Mouse (Mus musculus) embryonic fibroblast, embryonic 13.5 days (primary cell): Measurements from ENCODE around the gene Gltp. TPM values are rescaled to one million over a fixed set of nuclear protein-coding genes. Genes with fewer than 3 reads are reported as not detected.

ENCODE experiments used
- H3K27ac ChIP-seq: 2 replicates; pipeline ENCODE4 v1.5.1; 2012; ENCODE audit warnings: low read length, control low read depth, inconsistent platforms; ENCODE audit not compliant: insufficient read depth
- H3K4me1 ChIP-seq: 2 replicates; pipeline ENCODE4 v1.6.1; 2011; ENCODE audit warnings: low read length; ENCODE audit not compliant: control insufficient read depth, insufficient read depth
- H3K4me3 ChIP-seq: 2 replicates; pipeline ENCODE4 v1.5.1; 2011; ENCODE audit warnings: mild to moderate bottlenecking, control low read depth, low read length; ENCODE audit not compliant: insufficient read depth
- CTCF ChIP-seq: IDR thresholded peaks from 2 replicates; pipeline ENCODE4 v1.5.1; 2011; ENCODE audit warnings: mild to moderate bottlenecking, control low read depth, low read length, moderate library complexity, borderline replicate concordance; ENCODE audit not compliant: insufficient read depth
- POLR2A ChIP-seq: IDR thresholded peaks from 2 replicates; pipeline ENCODE4 v1.6.1; 2011; ENCODE audit warnings: low read depth, mild to moderate bottlenecking, control low read depth, low read length, moderate library complexity
- polyA plus RNA-seq: library from polyadenylated mRNA; stranded (reverse); fragments of >200 nt; gene quantifications from 2 replicates; pipeline ENCODE4 v1.2.4, GENCODE M21; 2011; ENCODE audit warnings: low read depth; ENCODE audit not compliant: missing spikeins, insufficient read length

Gltp gene
- polyA plus RNA-seq, 1 experiment = 46.6 TPM

DNA sequence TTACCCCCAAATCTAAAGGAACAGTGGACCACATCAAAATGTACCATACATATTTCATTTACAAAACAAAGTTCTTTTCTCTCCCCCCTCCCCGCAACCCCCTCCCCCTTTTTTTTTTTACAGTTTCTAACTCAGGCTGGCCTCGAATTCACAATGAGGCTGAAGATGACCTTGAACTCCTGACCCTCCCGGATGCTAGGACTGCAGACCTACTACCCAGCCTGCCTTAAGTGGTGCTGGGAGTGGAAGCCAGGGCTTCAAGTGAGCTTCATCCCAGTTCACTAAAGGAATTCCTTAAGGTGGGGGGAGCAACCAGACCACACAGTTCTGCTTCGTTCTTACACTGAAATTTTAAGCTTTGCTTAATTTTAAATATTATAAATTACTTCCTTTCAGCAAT is 26.6 kb downstream of the Gltp start:
- Histone ChIP-seq H3K4me3 (no peak overlapping the region), H3K27ac (no peak overlapping the region), H3K4me1 (no peaks in the 10 kb centered on the region)
- TF ChIP-seq CTCF (no peak), POLR2A (no peak)

- TF ChIP-seq CTCF = no peak
- TF ChIP-seq POLR2A = no peak
- Histone ChIP-seq H3K4me1 (no peaks in the 10 kb centered on the region), H3K4me3 (no peak overlapping the region), H3K27ac (no peak overlapping the region)
These were observed 29.8 kb downstream of the Gltp start for GRCm38 (mm10) chr5:114661029-114661428.

DNA sequence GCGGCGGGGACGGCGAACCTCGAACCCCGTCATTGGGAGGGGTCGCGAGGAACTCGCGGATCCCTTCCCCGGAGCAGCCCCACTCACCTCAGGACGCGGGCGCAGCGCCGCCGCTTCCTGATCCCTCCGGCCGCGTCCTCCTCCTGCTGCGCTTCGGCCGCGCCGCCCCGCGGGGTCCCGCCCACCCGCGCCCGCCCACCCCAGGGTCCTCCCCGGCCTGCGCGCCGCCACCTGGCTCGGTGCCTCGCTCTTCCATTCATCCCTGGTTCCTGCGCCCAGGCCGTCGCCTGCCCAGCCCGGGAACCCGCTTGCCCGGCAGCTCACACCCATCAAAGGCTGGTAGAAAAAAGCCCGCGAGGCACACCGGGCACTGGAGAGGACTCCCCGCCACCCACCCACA is 32.5 kb downstream of the Gltp start, which contains the start of gene Trpv4:
Gene Trpv4, minus strand, starts transcription at position 167 of the 400 bp plus-strand sequence.
- H3K27ac ChIP-seq = no peak within 1 kb of the TSS
- TF ChIP-seq CTCF = no peak
- TF ChIP-seq POLR2A = peak; percentile 46; the same call in 1 of the 2 replicates
- no peaks in the 10 kb centered on the region for H3K4me1 ChIP-seq
- H3K4me3 ChIP-seq = peak within 1 kb of the TSS; percentile 41

- TF ChIP-seq POLR2A (no peak), CTCF (no peak)
- no peak overlapping the region for H3K27ac ChIP-seq
- no peaks in the 10 kb centered on the region for H3K4me1 ChIP-seq
- H3K4me3 ChIP-seq = peak overlapping the region; percentile 41
These were observed 33.4 kb downstream of the Gltp start for GRCm38 (mm10) chr5:114657426-114657825.

DNA sequence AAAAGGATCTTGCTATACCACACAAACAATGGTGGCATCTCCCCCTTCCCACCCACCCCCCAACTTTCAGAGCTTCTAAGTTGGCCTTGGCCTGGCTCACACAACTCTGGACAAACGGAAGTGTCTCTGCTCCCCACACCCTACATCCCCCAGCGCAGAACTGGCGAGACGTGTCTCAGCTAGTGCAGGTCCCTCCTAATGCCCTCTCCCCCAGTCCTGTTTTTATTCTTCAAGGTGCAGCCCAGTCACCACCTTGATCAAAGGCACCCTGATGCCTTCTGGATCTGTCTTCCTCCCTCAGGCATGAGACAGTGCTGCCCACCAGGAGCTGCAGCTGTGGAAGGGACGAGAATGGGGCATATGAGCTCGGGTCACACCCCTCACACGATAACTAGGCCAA is 34.5 kb downstream of the Gltp start:
- no peak overlapping the region for H3K4me3 ChIP-seq
- TF ChIP-seq CTCF (no peak), POLR2A (no peak)
- no peak overlapping the region for H3K27ac ChIP-seq
- H3K4me1 ChIP-seq = no peaks in the 10 kb centered on the region

- TF ChIP-seq CTCF (no peak), POLR2A (no peak)
- no peak overlapping the region for H3K4me3 ChIP-seq
- H3K4me1 ChIP-seq = no peaks in the 10 kb centered on the region
- H3K27ac ChIP-seq = no peak overlapping the region
These were observed 35.1 kb downstream of the Gltp start for GRCm38 (mm10) chr5:114655721-114656120.

GRCm38 (mm10) chr5:114653656-114654437 is 36.9 kb downstream of the Gltp start:
- no peak overlapping the region for H3K4me3 ChIP-seq
- H3K4me1 ChIP-seq = no peaks in the 10 kb centered on the region
- no peak overlapping the region for H3K27ac ChIP-seq
- TF ChIP-seq POLR2A (no peak), CTCF (no peak)

DNA sequence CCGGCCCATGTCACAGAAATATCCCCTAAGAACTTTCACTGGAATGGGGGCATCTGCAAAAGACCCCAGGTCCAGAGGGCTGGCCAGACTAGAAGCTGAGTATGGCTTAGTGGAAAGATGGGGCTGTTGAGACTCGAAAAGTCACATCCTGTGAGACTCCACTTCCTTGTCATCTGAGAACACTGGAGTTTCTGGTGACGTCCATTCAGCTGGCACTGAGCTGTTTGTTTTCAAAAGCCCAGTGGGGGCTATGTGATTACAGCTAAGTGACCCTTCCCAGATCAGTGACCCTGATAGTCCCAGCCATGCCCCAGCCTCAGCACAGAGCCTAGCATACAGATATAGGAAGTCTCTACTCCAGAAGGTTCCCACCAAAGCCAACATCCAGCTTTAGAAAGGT is 39.3 kb downstream of the Gltp start:
- peaks cover 8% of the 10 kb centered on the region for H3K4me1 ChIP-seq
- no peak for TF ChIP-seq POLR2A
- TF ChIP-seq CTCF = no peak

DNA sequence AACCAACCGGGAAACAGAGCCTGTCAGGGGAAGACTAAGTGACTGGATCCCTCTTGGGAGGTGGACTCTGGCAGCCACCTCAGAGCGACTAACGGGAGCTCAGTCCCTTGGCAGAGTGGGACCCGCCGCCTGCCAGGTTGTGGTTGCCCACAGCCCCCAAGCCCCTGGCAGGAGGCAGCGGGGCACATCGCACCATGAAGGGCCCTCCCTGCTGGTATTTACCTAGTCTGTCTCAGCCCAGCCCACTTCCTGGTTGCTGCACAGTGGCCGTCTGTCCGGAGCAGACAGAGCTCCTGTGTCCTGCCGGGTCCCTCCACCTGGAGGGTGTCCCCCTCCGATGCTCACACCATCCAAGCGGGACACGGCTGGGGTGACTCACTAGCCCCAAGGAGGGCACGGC is 39.8 kb downstream of the Gltp start:
- no peak overlapping the region for H3K4me3 ChIP-seq
- TF ChIP-seq CTCF = no peak
- no peak for TF ChIP-seq POLR2A
- H3K27ac ChIP-seq = no peak overlapping the region
- H3K4me1 ChIP-seq = peaks cover 8% of the 10 kb centered on the region

More for the DNA sequence above, 39.3 kb downstream of the Gltp start:
- no peak overlapping the region for H3K4me3 ChIP-seq
- H3K27ac ChIP-seq = no peak overlapping the region

DNA sequence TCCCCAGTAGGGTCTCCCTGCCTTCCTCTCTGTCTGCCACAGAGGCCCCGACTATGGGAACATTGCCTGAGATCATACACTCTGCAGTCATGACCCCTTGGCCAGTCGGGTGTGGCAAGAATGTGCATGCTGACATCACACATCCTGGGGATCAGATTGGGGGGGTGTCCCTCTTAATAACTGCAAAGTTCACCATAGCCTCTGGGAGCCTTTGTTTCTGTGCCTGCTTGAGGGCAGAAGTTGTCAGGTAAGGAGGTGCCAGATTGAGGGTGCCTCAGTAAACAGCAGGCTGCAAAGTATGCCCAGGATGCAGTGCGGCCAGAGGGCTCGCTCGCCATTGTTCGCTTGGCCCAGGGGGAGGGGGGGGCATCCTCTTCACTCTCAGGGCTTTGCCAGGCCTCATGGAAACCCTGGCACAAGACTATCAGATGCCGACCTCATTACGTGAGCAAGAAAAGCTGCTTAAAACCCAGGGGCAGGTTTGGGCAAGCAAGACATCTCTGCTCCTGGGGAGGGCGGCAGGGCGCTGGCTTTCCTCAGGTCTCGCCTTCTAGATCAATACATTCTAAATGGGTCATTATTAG is 42.0 kb downstream of the Gltp start:
- TF ChIP-seq CTCF (no peak), POLR2A (no peak)
- Histone ChIP-seq H3K4me3 (no peak overlapping the region), H3K27ac (no peak overlapping the region), H3K4me1 (peaks cover 8% of the 10 kb centered on the region)
